Mouse (Mus musculus): ENCODE data around the gene Smdt1. TPM values are rescaled to one million over a fixed set of nuclear protein-coding genes. Genes with fewer than 3 reads are reported as not detected.

Smdt1 gene
- 100 to 1,000 TPM; 132 to 140 TPM for polyA plus RNA-seq (2017; shearing (Covaris generic))

DNA sequence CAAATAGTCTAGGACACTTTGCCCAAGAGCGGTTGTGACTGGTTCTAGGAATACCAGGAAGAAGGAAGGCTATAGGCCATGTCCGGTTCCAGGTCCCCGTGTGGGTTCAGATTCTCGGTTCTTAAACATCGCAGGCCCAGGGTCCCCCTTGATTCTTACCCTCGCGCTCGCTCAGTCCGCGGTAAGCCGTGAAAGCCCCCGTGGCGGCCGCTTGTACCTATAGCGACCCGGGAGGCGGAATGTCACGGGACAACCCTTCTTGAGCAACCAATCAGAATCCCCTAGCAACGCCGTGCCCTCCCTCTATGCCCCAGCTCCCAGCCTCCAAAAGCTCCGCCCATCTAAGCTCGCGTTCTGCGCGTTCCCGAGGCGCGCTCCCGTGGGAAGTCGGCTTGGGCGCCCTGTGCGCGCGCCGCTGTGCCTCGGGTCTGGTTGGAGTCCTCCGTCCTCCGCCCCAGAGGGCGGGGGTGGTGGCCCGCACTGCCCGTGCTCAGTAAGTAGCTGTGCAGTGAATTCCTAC lies at the start of gene Smdt1, which contains the start of the genes Naga and Pheta2:
Gene Smdt1 (plus strand): TSS at position 367 of the 520 bp plus-strand sequence.
Gene Naga (minus strand): TSS at position 333 of the 520 bp plus-strand sequence.
Gene Pheta2 (plus strand): TSS at position 350 of the 520 bp plus-strand sequence.
- ATAC-seq = peak; percentile 94

DNA sequence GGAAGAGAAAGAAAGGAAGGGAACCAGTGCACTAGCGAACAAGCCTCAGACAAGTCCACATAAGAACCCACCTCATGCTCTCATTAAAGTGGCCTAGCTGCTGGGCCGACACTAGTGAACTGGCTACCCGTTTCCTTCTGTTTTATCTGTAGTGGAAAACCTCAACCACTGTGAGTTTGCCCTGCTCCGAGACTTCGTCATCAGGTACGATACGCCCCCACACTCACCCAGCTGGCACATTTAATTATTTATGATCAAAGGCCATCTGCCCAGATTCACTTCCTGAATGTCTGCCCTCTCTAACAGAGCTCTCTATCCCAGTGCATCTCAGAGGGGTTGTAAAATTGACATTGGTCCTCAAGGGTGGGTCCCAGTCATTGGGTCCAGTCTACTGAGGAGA lies 48.5 kb upstream of the Smdt1 start:
- peak; percentile 52 for ATAC-seq

DNA sequence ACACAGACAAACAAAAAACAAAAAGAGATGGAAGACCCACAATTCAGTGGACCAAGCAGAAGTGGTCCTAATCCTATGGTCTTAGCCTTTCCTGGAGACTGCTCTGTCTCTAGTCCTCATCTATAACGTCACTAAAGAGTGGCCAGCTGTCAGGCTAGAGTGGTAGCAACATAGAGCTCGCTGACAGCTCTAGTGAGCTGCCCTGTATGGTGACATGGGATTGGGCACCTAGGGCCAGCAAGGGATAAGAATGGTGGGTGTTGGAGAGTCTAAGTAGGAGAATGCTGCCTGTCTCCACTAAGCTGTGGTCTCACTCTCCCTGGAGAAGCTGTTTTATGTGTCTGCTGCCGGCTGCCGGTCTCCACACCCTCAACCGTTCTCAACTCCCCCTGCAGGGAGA lies 45.9 kb upstream of the Smdt1 start:
- no peak for ATAC-seq

DNA sequence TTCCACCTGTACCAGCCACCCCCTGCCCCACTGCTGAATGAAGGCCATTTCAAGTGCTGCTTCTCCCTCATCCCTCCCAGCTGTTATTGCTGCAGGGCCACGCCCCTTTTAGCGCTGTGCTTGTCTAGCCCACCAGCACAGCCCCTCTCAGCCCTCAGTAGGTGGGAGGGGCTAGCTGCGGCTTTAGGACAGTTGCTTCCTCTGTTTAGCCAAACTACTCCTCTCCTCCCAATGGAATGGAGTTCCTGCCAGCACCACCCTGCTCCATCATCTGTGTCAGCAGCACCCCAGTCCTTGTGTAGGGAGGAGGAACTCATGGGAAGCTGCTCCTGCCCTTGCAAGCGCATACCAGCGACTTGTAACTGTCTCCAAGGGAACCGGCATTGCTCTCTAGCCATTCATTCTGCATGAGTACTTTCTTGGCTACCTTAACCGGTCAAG lies 45.5 kb upstream of the Smdt1 start:
- no peak for ATAC-seq

DNA sequence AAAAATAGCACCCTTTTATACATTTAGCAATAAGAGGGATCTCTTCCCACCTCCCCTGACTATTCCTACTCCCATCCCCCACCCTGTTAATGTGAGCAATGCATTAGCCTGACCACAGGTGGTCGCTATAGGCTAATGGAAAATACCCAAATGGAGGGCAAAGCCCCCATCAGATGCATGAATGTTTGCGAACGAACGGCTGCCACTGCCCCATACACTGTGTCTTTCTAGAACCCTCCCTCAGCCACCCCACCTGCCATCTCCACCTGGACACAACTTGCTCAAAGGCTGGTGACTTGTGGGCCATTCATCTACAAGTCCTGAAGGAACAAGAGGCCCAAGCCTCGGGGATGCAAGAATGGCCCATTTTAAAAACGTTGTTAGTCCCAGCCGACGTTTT lies 44.7 kb upstream of the Smdt1 start:
- ATAC-seq = no peak

DNA sequence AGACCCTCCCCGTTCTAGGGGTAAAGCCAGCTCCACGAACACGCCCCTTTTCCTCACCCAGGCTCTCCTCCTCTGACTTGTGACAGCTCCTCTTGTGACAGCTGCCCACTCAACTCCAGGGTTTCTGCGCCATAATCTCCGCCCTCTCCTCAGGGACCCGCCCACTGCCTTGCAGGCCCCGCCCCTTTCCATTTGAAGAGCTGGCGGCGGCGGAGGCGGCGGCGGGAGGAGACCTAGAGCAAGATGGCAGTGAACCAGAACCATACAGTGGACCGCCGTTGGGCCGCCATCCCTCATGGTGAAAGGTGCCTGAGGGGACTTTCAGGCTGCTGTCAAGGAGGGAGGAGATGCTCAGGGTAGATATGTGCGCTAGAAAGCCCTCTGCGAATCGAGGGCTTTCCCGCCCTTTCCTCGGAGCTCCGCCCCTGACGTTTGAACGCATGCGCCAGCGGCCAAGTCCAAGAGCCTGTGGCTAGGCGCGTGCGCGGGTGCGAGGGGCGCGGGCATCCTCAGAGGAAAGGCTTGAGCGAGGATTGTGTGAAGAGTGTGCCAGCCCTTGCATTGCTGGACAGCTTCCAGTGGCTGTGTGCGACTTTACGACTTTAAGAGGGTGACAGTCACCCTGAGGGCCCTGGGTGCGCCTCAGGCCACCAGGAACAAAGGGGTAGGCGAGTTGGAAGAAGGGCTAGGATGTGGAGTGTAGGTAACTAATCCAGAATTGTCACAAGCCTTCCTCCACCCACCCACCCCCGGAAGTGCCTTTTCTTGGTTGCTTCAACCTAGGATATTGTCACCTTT lies 39.8 kb upstream of the Smdt1 start, which contains the start of gene Wbp2nl:
Gene Wbp2nl (plus strand): TSS at position 191 of the 798 bp plus-strand sequence.
- no peak for ATAC-seq

DNA sequence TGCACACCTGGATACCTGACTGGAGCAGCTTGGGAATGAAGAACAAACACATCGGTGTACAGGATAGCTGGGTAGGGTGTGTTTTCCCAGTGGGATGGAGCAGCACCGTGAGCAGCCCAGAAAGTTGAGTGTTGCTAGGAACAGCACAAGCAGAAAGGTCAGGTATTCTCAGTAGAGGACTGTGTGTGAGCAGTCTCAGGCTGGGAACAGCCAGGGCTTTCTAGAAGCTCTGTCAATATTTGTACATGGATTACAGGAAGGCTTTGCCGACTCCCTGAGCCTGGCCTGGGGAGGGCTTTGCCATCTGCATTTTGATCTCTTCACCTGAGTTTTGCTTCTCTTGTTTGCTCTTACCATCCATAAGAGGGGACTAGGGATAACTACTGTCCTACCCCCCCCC lies 31.7 kb upstream of the Smdt1 start:
- ATAC-seq = no peak

DNA sequence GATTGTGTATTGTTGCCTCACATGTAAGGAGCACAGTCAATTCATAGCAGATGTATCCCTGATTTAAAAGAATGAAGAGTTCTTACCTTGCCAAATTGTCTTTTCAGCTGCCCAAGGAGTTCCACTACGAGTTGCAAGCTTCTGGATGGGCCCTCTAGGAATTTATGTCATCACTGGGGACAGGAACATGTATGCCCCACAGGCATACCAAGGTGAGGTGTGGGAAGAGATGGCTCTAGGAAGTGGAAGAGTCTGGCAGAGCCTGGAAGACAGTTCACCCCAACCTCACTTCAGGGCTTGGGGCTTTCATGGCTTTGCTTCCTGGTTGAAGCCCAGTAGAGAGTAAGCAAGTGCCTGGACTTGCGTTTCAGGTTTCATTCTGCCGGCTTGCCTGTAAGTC lies 30.3 kb upstream of the Smdt1 start:
- no peak for ATAC-seq

DNA sequence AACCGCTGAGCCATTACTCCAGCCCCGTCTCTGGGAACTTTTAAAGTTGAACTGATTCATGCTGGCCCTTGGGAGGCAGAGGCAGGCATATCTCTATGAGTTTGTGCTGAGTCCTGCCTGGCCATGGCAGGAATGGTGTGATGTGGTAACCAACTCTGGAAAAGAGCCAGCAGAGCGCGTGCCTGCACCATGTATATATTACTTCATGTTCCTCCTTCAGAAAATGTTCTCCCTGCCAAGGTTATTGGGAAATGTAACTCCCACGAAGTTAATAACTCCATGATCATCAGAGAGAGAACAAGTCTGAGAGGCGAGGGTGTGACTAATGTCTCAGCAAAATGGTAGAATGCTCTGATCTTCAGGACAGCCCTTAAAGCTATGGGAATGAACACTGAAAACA lies 20.9 kb upstream of the Smdt1 start:
- ATAC-seq = no peak

DNA sequence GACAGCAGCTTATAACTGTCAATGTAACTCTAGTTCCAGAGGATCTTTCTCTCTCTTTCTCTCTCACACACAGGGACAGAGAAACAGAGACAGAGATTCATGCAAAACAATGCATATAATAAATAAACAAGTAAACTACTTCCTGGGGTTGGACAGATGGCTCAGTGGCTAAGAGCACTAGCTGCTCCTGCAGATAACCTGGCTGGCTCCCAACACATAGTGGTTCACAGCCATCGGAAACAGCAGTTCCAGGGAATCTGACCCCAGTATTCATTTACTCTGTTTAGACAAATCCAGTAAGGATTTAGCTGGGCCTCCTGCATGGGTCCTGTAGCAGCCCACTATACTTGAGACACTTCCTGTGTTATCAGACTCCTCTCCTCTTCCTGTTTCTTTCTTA lies 19.1 kb upstream of the Smdt1 start:
- no peak for ATAC-seq

DNA sequence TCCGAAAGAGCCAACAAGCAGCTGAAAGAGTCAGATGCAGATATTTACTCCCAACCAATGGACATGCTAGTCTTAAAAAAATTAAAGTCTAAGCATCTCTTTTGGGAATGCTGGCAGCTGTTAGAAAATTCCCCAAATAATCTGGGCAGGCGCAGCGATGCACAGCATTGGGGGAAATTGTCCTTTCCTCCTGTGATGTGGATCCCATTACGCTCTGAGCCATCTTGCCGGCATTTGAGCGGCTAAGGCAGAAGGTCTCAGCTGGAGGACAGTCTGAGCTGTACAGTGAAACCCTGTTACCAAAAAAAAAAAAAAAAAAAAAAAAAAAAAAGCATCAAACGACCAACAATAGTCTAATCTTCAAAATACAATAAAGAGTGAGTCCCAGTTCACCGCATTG lies 16.6 kb upstream of the Smdt1 start:
- ATAC-seq = no peak

DNA sequence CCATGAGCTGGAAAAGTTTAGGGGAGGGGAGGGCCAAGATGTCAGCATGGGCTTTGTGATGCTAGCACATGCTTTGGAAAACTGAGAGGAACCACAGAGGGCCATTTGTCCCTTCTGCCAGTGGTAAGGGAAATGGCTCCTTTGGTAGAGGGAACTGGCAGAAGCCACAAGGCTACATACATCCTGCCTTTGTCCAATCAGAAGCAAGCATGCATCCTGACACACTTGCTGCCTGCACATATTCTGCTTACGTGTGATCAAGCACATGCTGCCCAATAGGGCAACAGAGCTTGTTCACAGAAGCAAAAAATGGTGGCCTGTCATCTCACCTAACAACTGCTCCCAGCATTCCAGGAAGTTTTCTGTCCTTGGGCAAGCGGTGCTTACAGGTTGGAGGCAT lies 13.4 kb upstream of the Smdt1 start:
- no peak for ATAC-seq

DNA sequence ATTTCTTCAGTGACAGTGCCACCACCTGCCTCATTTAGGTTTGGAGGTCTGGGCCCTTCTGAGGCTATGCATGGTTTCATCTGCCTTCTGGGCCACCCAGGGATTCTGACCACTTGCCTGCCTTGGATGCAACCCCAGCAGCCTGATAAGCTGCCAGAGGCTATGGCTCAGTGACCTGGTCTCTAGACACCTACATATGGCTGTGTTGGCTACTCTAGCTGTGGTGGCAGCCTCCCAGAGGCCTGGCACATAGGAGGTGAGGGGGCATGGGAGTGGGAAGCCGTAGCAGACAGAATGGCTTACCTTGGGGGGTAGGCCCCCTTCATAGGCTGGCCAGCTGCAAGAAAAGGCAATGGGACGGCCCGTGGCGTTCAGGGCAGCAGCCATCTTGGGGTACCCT lies 3.6 kb upstream of the Smdt1 start:
- no peak for ATAC-seq

DNA sequence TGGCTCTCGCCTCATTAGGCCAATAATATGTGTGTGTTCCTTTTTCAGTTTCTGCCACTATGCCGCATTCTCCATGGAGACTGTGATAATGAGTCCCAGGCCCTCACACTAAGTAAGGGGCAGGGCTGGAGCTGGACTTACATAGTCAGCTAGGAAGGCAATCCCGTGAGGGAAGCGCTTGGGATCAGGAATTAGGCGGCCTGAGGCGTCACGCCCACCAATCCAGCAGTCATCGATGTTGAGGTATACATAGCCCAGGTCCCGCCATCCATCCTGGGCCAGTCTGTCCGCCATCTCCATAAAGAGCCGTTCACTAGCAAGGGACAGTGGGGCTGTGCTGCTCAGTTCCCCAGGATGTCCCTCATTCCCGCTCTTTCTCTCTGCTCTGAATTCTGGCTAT lies 2.1 kb upstream of the Smdt1 start:
- ATAC-seq = no peak

DNA sequence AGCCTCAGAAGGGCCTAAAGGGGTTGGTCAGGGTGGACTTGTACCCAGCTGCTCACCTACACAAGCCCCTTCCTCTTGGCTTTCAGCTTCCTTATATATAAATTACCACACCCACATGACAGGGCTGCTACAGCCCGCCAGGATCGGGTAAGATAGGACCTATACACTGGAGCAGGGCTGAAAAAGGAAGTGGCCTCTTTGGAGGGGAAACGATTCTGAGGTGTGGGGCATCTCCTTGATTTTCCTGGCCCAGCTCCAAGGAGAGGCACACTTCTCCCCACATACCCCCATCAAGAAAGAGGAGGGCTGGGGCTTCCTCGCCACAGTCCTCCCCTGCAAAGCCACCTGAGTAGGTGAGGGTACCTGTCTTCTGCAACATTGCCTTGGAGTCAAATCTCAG lies 884 bp upstream of the Smdt1 start:
- ATAC-seq = no peak

DNA sequence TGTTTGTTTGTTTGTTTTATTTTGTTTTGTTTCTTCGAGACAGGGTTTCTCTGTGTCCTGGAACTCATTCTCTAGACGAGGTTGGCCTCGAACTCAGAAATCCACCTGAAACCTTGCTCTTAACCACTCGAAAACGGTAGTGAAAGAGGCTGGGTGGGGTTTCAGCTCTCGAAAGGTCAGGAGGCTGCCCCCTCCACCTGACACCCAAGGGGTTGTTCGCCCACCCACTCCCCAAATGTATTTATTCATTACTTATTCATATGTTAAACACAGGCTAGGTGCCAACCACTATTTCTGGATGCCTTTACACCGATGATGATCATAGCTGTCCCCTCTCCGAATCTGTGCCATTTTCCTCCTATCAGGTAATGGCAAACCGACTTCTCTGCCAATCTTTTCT lies 391 bp downstream of the Smdt1 start:
- no peak for ATAC-seq

DNA sequence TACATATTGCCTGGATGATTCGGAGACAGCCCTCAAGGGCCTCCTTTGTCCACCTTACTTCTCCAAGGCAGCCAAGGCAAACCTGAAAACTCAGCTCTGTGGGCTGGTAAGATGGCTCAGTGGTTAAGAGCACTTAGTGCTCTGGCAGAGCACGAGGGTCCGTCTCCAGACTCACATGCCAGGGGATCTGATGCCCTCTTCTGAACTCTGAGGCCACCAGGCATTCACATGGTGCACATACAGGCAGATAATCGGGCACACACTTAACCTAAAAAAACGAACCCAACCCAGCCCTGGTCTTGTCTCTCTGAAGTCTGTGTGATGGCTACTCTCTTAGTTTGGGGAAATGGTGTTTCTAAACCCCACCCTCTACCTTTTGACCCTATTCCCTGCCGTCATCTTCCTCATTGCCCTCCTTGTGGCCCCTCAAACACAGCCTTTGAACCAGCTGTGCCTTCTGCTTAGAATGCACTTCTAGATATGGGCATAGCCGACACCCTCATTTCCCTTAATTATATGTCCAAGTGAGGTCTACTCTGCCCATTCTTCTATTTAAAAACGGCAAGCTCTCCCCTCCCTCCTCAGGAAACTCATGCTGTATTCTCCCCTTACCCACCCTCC lies 985 bp downstream of the Smdt1 start:
- ATAC-seq = no peak

DNA sequence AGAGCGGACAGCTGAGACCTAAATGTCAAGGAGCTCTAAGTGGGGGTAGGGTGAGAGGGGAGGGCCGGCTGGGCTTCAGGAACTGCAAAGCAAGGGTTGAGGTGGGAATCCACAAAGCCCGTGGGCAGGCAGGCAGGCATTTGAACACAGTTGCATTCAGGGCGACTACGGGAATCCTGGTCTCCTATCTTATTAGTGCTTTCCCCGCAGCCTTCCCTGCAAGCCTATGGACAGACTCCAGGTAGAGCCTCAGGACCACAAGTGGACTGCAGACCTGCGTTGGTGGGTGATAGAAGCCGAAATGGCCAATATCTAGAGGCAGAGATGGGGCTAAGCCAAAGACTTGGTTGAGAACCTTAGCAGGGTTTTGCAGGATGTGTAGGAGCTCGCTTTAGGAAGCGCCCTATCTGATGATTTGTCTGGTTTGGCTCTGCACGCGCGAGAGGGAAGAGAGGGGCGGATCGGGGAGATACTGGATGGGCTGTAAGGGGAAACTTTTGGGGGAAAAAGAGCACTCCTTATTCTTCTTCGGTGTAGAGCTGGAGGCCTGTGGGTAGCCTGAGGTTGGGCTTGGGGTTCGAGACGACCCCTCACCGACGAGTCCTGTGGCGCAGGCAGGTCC lies 1.8 kb downstream of the Smdt1 start:
- ATAC-seq = no peak

DNA sequence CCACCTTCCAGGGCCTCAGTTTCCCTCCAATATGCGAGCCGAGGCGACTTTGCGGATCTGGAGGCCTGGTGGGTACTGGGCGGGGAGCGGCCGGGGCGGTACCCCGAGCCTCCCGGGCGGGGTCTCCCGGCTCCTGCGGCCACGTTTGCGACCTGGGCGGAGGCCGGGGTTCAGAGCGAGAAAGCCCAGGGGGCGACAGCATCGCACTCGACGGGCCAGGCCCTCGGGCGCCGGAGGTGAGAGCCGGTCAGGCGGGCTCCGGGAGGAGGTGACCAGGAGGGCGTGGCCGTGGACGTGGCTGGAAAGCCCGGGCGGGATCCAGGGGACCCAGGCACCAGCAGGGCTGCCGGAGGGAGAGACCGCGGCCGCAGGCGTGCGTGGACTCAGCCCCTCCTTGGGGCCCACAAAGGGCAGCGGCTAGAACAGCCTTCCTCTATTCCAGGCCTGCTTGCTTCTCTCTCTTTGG lies 2.3 kb downstream of the Smdt1 start:
- ATAC-seq = no peak

DNA sequence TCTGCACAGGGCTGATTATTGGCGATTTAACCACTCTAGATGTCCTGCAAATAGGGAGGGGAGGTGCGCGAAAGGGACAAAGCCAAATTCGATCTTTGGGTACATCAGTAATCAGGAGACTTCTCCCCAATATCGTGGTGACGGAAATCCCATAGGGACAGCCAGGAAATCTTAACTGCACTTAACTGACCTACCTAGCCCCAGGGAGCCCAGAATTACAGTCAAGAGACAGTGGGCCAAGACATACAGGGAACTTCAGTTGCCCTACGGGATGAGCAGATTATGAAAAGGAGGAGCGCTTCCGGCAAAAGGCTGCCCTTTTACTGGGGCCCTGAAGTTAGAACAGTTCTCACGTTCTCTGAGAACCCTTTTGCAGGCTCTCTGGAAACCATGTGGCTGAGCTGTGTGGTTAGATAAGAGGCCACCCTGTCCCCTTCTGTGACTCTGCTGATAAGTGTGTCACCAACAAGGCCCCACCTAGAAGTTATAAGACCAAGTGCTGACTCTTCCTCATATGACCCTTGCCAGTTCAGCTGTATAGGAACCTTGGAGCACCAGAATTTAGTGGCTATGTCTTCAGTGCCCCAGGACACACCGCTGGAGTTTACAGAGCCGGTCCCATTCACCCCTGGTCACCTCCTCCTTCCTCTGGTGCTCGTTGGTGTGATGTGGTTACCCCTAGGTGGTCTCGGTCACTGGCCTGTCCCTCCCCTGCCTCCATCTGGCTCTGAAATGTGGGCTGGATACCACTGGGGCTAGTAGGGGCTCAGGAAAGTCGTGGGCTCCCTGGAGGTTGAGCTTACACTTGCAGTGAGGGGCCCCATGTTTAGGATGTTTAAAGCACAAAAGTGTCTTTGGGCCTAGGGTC lies 3.1 kb downstream of the Smdt1 start:
- peak; percentile 6 for ATAC-seq

DNA sequence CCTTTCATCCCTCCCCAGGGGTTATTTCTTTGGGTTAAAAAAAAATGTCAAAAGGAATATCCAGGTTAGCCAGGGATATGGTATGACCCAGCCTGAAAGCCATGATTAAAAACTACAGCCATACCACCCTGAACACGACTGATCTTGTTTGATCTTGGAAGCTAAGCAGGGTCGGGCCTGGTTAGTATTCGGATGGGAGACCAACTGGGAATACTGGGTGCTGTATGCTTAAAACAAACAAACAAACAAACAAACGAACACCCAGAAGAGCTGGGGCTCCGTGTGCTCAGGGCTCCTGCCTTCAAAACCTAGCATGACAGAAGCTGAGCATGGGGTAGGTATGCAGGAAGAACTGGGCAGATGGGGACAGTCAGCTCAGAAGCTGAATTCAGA lies 3.8 kb downstream of the Smdt1 start:
- no peak for ATAC-seq
